Mouse (Mus musculus) mammary gland, adult 2 months (tissue): ENCODE results near the gene Tsnaxip1. TPM values are rescaled to one million over a fixed set of nuclear protein-coding genes. Genes with fewer than 3 reads are reported as not detected.

Experiments used
- polyA plus RNA-seq: library from polyadenylated mRNA; depleted of rRNA; stranded (reverse); fragments of >200 nt; gene quantifications from 2 replicates; pipeline ENCODE4 v1.2.3, GENCODE M21; 2012; ENCODE audit warnings: low replicate concordance; rRNA removed

The Tsnaxip1 gene
- polyA plus RNA-seq = not detected in 2 replicates

GRCm38 (mm10) chr8:105826861-105827848 lies at the start of gene Tsnaxip1, which contains the start of gene Ranbp10:
Gene Tsnaxip1 (plus strand): TSS chr8:105827731.
Gene Ranbp10 (minus strand): TSS chr8:105827350.

GRCm38 (mm10) chr8:105853178-105853577 lies 25.6 kb downstream of the Tsnaxip1 start, which contains the start of gene Cenpt:
Gene Cenpt (minus strand): TSS chr8:105853278.

GRCm38 (mm10) chr8:105854715-105855216 lies 27.2 kb downstream of the Tsnaxip1 start, which contains the start of gene Thap11:
Gene Thap11 (plus strand): TSS chr8:105855132.

GRCm38 (mm10) chr8:105860143-105860981 lies 32.8 kb downstream of the Tsnaxip1 start, which contains the start of gene Nutf2:
Gene Nutf2 (plus strand): TSS chr8:105860580.

GRCm38 (mm10) chr8:105880754-105881520 lies 53.4 kb downstream of the Tsnaxip1 start, which contains the start of gene Edc4:
Gene Edc4 (plus strand): TSS chr8:105880881.

GRCm38 (mm10) chr8:105893339-105893738 lies 65.8 kb downstream of the Tsnaxip1 start, which contains the start of gene Nrn1l:
Gene Nrn1l (plus strand): TSS chr8:105893567.

Other genes with a start within 250 kb of the Tsnaxip1 start
- 27.0 and 36.9 TPM in 2 replicates for gene Ripor1, start 222.5 kb upstream of the Tsnaxip1 start, polyA plus RNA-seq
- gene Ctcf, start 191.2 kb upstream of the Tsnaxip1 start, polyA plus RNA-seq = 11.3 and 19.0 TPM in 2 replicates
- gene Agrp, start 190.3 kb upstream of the Tsnaxip1 start, polyA plus RNA-seq = 0.39 TPM in 1 of 2 replicates, not detected in the other
- 13.1 and 40.2 TPM in 2 replicates for gene Carmil2, start 141.5 kb upstream of the Tsnaxip1 start, polyA plus RNA-seq
- 55.9 TPM in 2 replicates for gene Acd, start 126.6 kb upstream of the Tsnaxip1 start, polyA plus RNA-seq
- gene Pard6a, start 126.6 kb upstream of the Tsnaxip1 start, polyA plus RNA-seq = 19.0 and 20.4 TPM in 2 replicates
- gene 4933405L10Rik, start 120.1 kb upstream of the Tsnaxip1 start, polyA plus RNA-seq = 0.12 TPM in 1 of 2 replicates, not detected in the other
- 5.1 and 10.4 TPM in 2 replicates for gene Enkd1, start 119.5 kb upstream of the Tsnaxip1 start, polyA plus RNA-seq
- 7.4 and 11.3 TPM in 2 replicates for gene Gfod2, start 69.1 kb upstream of the Tsnaxip1 start, polyA plus RNA-seq
- 30.2 and 35.5 TPM in 2 replicates for gene Ranbp10, start 381 bp upstream of the Tsnaxip1 start, polyA plus RNA-seq
- 13.7 and 18.8 TPM in 2 replicates for gene Cenpt, start 25.5 kb downstream of the Tsnaxip1 start, polyA plus RNA-seq
- gene Thap11, start 27.4 kb downstream of the Tsnaxip1 start, polyA plus RNA-seq = 47.9 and 76.8 TPM in 2 replicates
- gene Nutf2, start 32.8 kb downstream of the Tsnaxip1 start, polyA plus RNA-seq = 16.7 and 34.9 TPM in 2 replicates
- gene Edc4, start 53.1 kb downstream of the Tsnaxip1 start, polyA plus RNA-seq = 75.2 and 91.4 TPM in 2 replicates
- gene Nrn1l, start 65.8 kb downstream of the Tsnaxip1 start, polyA plus RNA-seq = 2.1 and 5.6 TPM in 2 replicates
- gene Pskh1, start 72.7 kb downstream of the Tsnaxip1 start, polyA plus RNA-seq = 44.9 and 68.5 TPM in 2 replicates
- gene Ctrl, start 106.1 kb downstream of the Tsnaxip1 start, polyA plus RNA-seq = 3.0 and 3.2 TPM in 2 replicates
- 155 and 284 TPM in 2 replicates for gene Psmb10, start 110.7 kb downstream of the Tsnaxip1 start, polyA plus RNA-seq
- gene Lcat, start 115.7 kb downstream of the Tsnaxip1 start, polyA plus RNA-seq = 4.1 and 5.4 TPM in 2 replicates
- gene Slc12a4, start 138.4 kb downstream of the Tsnaxip1 start, polyA plus RNA-seq = 43.9 and 52.9 TPM in 2 replicates
- gene Dpep3, start 151.7 kb downstream of the Tsnaxip1 start, polyA plus RNA-seq = 0.67 and 0.73 TPM in 2 replicates
- gene Dus2, start 163.6 kb downstream of the Tsnaxip1 start, polyA plus RNA-seq = 16.2 and 27.0 TPM in 2 replicates
- not detected in 2 replicates for gene Dpep2nb, start 178.2 kb downstream of the Tsnaxip1 start, polyA plus RNA-seq
- gene Ddx28, start 184.2 kb downstream of the Tsnaxip1 start, polyA plus RNA-seq = 10.0 and 17.6 TPM in 2 replicates
- gene Nfatc3, start 231.1 kb downstream of the Tsnaxip1 start, polyA plus RNA-seq = 29.5 and 59.1 TPM in 2 replicates